ENCODE assay signal across 8 mouse cellular contexts in genomic region chr6:50566997-50567255, GRCm38 (mm10). TPM values are rescaled to one million over a fixed set of nuclear protein-coding genes. Genes with fewer than 3 reads are reported as not detected.
DNase-seq lines count a peak whose midpoint lies in the region; ATAC-seq and TF ChIP-seq lines count a peak whose summit lies in the region.

No protein-coding gene starts in this region.

- H3K27me3 ChIP-seq in heart, embryonic 16.5 days (ENCODE audit: control insufficient read depth, insufficient read depth, low read length) = no peaks in the 10 kb centered on the region
- H3K27me3 ChIP-seq in MEL (ENCODE audit: control insufficient read depth in 1 of 2, insufficient read depth in 2 of 2, low read length in 2 of 2) = no peaks in the 10 kb centered on the region
- H3K27me3 ChIP-seq in hindbrain, embryonic 11.5 days (ENCODE audit: control insufficient read depth, insufficient read depth, low read length) = no peaks in the 10 kb centered on the region
- no peaks in the 10 kb centered on the region for H3K27me3 ChIP-seq in midbrain, embryonic 11.5 days (ENCODE audit: control insufficient read depth, insufficient read depth, low read length)

- TF ChIP-seq CTCF in MEL (IDR thresholded peaks at IDR 0.05 in 2 of 3, conservative IDR thresholded peaks at IDR 0.05 in 1 of 3; ENCODE audit: control insufficient read depth in 1 of 3, insufficient read depth in 1 of 3, low read depth in 2 of 3, low read length in 3 of 3, poor library complexity in 1 of 3, severe bottlenecking in 1 of 3) = no peak

- peak overlapping the region; percentile 93 for H3K9ac ChIP-seq in heart, embryonic 16.5 days (ENCODE audit: low read length)
- peak overlapping the region; percentile 92 for H3K9ac ChIP-seq in MEL (ENCODE audit: control insufficient read depth, low read depth, low read length, poor library complexity, severe bottlenecking)
- peak overlapping the region; percentile 91 for H3K9ac ChIP-seq in hindbrain, embryonic 11.5 days (ENCODE audit: low read depth, low read length)
- peak overlapping the region; percentile 86 for H3K9ac ChIP-seq in midbrain, embryonic 11.5 days (ENCODE audit: low read length)

- no peak for TF ChIP-seq POLR2A in MEL (IDR thresholded peaks at IDR 0.05; ENCODE audit: control insufficient read depth in 1 of 2, insufficient read depth in 1 of 2, low read depth in 1 of 2, low read length in 2 of 2, poor library complexity in 1 of 2)

- TF ChIP-seq EP300 in MEL (IDR thresholded peaks at IDR 0.05; ENCODE audit: low read depth in 1 of 2, low read length in 2 of 2) = no peak

- DNase-seq in heart, adult 11 months = no peak
- DNase-seq in MEL (ENCODE audit: low read depth, low spot score) = no peak
- DNase-seq in hindbrain, embryonic 11.5 days (ENCODE audit: low spot score) = no peak
- DNase-seq in midbrain, embryonic 11.5 days (ENCODE audit: low spot score, missing footprints) = no peak
- no peak for DNase-seq in frontal cortex, postnatal 10 days (ENCODE audit: low spot score in 2 of 2)
- DNase-seq in c-Kit-positive CD71-positive TER-119-positive erythroid progenitor cells, embryonic 14.5 days (ENCODE audit: low spot score) = no peak
- no peak for DNase-seq in right cerebral cortex, postnatal 25 days

- ATAC-seq in heart, embryonic 16.5 days (replicated peaks; ENCODE audit: extremely low read depth, insufficient read depth, low FRiP score) = no peak
- no peak for ATAC-seq in hindbrain, embryonic 11.5 days (ENCODE audit: low FRiP score)
- no peak; the same call in 1 of the 2 replicates for ATAC-seq in midbrain, embryonic 11.5 days (ENCODE audit: low FRiP score)

- 12% methylated on average over 6 of the region's 6 CpGs for WGBS in heart, embryonic 16.5 days
- 22% methylated on average over 6 of the region's 6 CpGs for WGBS in hindbrain, embryonic 11.5 days
- 23% methylated on average over 6 of the region's 6 CpGs for WGBS in midbrain, embryonic 11.5 days

- TF ChIP-seq RAD21 in MEL (IDR thresholded peaks at IDR 0.05; ENCODE audit: low read depth, low read length) = no peak

- H3K4me2 ChIP-seq in heart, embryonic 16.5 days (ENCODE audit: low read depth, low read length) = peak overlapping the region; percentile 80
- peak overlapping the region; percentile 80 for H3K4me2 ChIP-seq in hindbrain, embryonic 11.5 days (replicated peaks; ENCODE audit: low read depth, low read length)
- H3K4me2 ChIP-seq in midbrain, embryonic 11.5 days = peak overlapping the region; percentile 73

- peaks cover 16% of the 10 kb centered on the region for H3K79me2 ChIP-seq in MEL (ENCODE audit: control insufficient read depth, insufficient read depth, low read length, poor library complexity)

- peak overlapping the region; percentile 98 for H3K27ac ChIP-seq in heart, embryonic 16.5 days (ENCODE audit: low read length)
- peak overlapping the region; percentile 40 for H3K27ac ChIP-seq in MEL (ENCODE audit: control insufficient read depth, low read depth, low read length)
- H3K27ac ChIP-seq in hindbrain, embryonic 11.5 days (ENCODE audit: low read depth, low read length) = peak overlapping the region; percentile 79
- peak overlapping the region; percentile 52 for H3K27ac ChIP-seq in midbrain, embryonic 11.5 days (ENCODE audit: low read depth, low read length)

- H3K36me3 ChIP-seq in heart, embryonic 16.5 days (ENCODE audit: control insufficient read depth, insufficient read depth) = peaks cover 7% of the 10 kb centered on the region
- H3K36me3 ChIP-seq in MEL (ENCODE audit: control insufficient read depth in 1 of 2, insufficient read depth in 2 of 2, low read length in 2 of 2) = peaks cover 4 to 9% of the 10 kb centered on the region in 2 experiments; a peak in 3 of 4 replicates
- no peaks in the 10 kb centered on the region for H3K36me3 ChIP-seq in hindbrain, embryonic 11.5 days (ENCODE audit: control insufficient read depth, insufficient read depth, low read length)
- peaks cover 6% of the 10 kb centered on the region; the same call in 1 of the 2 replicates for H3K36me3 ChIP-seq in midbrain, embryonic 11.5 days (ENCODE audit: control insufficient read depth, insufficient read depth, low read length)

- no peaks in the 10 kb centered on the region for H3K9me3 ChIP-seq in heart, embryonic 16.5 days (replicated peaks; ENCODE audit: control insufficient read depth, low read length)
- H3K9me3 ChIP-seq in MEL (replicated peaks; ENCODE audit: insufficient read depth, low read length) = no peaks in the 10 kb centered on the region
- no peaks in the 10 kb centered on the region for H3K9me3 ChIP-seq in hindbrain, embryonic 11.5 days (ENCODE audit: control insufficient read depth, low read length)
- no peaks in the 10 kb centered on the region for H3K9me3 ChIP-seq in midbrain, embryonic 11.5 days (ENCODE audit: control insufficient read depth, low read length)

- H3K4me3 ChIP-seq in heart, embryonic 16.5 days (ENCODE audit: low read length) = peak overlapping the region; percentile 97
- peak overlapping the region; percentile 77 to 91 for H3K4me3 ChIP-seq in MEL (ENCODE audit: control insufficient read depth in 1 of 2, insufficient read depth in 1 of 2, low read depth in 2 of 2, low read length in 2 of 2)
- peak overlapping the region; percentile 66 for H3K4me3 ChIP-seq in hindbrain, embryonic 11.5 days (ENCODE audit: low read depth, low read length)
- H3K4me3 ChIP-seq in midbrain, embryonic 11.5 days (ENCODE audit: low read depth, low read length) = peak overlapping the region; percentile 79

- peaks cover 6% of the 10 kb centered on the region for H3K4me1 ChIP-seq in heart, embryonic 16.5 days (ENCODE audit: control insufficient read depth, insufficient read depth, low read length)
- peaks cover 0 to 2% of the 10 kb centered on the region in 2 experiments; a peak in 1 of 4 replicates for H3K4me1 ChIP-seq in MEL (ENCODE audit: control insufficient read depth in 1 of 2, insufficient read depth in 2 of 2, low read length in 2 of 2)
- H3K4me1 ChIP-seq in hindbrain, embryonic 11.5 days (replicated peaks; ENCODE audit: control insufficient read depth, insufficient read depth, low read length) = no peaks in the 10 kb centered on the region
- H3K4me1 ChIP-seq in midbrain, embryonic 11.5 days (ENCODE audit: control insufficient read depth, insufficient read depth, low read length) = peaks cover 5% of the 10 kb centered on the region

TF ChIP-seq in MEL, 35 proteins besides CTCF, POLR2A, EP300 and RAD21:
- TF ChIP-seq GATA1 (IDR thresholded peaks at IDR 0.05; ENCODE audit: low read depth, low read length) = no peak
- TF ChIP-seq BHLHE40 (IDR thresholded peaks at IDR 0.05; ENCODE audit: borderline replicate concordance, low read depth, low read length) = no peak
- no peak for TF ChIP-seq ZC3H11A (IDR thresholded peaks at IDR 0.05; ENCODE audit: low read depth, low read length)
- TF ChIP-seq NRF1 (IDR thresholded peaks at IDR 0.05; ENCODE audit: insufficient read depth, low read depth, low read length, poor library complexity, severe bottlenecking) = no peak
- TF ChIP-seq MAFK (IDR thresholded peaks at IDR 0.05; ENCODE audit: borderline replicate concordance, low read depth, low read length) = no peak
- TF ChIP-seq SMC3 (IDR thresholded peaks at IDR 0.05; ENCODE audit: low read depth, low read length) = no peak
- TF ChIP-seq ETS1 (IDR thresholded peaks at IDR 0.05; ENCODE audit: low read depth, low read length) = no peak
- no peak for TF ChIP-seq TCF12 (IDR thresholded peaks at IDR 0.05; ENCODE audit: low read depth, low read length)

RNA-seq across cellular contexts. Expression of gene Cycs, which starts 0.6 kb away (rescaled TPM):
- 208 and 212 TPM in 2 replicates for polyA plus RNA-seq in heart, embryonic 16.5 days (2015; fragmentation: Nextera tagmentation; extraction: Ambion mirVana)
- total RNA-seq in MEL (2012; rRNA removed) = 83.0 and 85.3 TPM in 2 replicates
- polyA plus RNA-seq in MEL (2012; ENCODE audit: insufficient read depth in 1 of 2, insufficient read length in 2 of 2, low read depth in 1 of 2, low replicate concordance in 2 of 2, missing spikeins in 1 of 2) = 100 to 1,000 TPM in 1 of 2 experiments, 10 to 100 TPM in 1; 28.0 to 139 TPM
- 75.6 and 75.9 TPM in 2 replicates for polyA plus RNA-seq in hindbrain, embryonic 11.5 days (2014; fragmentation: Nextera tagmentation; extraction: Ambion mirVana)
- polyA plus RNA-seq in midbrain, embryonic 11.5 days (2014; fragmentation: Nextera tagmentation; extraction: Ambion mirVana) = 76.5 and 80.5 TPM in 2 replicates

RNA-seq across cellular contexts. Expression of gene 4921507P07Rik, which starts 29.5 kb away (rescaled TPM):
- polyA plus RNA-seq in heart, embryonic 16.5 days (2015; fragmentation: Nextera tagmentation; extraction: Ambion mirVana) = 0.27 and 0.32 TPM in 2 replicates
- 0.65 and 0.89 TPM in 2 replicates for total RNA-seq in MEL (2012; rRNA removed)
- 1 to 10 TPM in 1 of 2 experiments, not detected in 1; 1.5 TPM for polyA plus RNA-seq in MEL (2012; ENCODE audit: insufficient read depth in 1 of 2, insufficient read length in 2 of 2, low read depth in 1 of 2, low replicate concordance in 2 of 2, missing spikeins in 1 of 2)
- 0.95 and 1.1 TPM in 2 replicates for polyA plus RNA-seq in hindbrain, embryonic 11.5 days (2014; fragmentation: Nextera tagmentation; extraction: Ambion mirVana)
- polyA plus RNA-seq in midbrain, embryonic 11.5 days (2014; fragmentation: Nextera tagmentation; extraction: Ambion mirVana) = 0.95 and 0.98 TPM in 2 replicates

Comparison
In these comparisons a context has a peak if more than half of its experiments do, and no peak if none do; other contexts are left out.
1. H3K27ac ChIP-seq: peak in every context shown above with its lines; median percentile 98 in heart, embryonic 16.5 days; 79 in hindbrain, embryonic 11.5 days; 52 in midbrain, embryonic 11.5 days; 40 in MEL.